Mouse (Mus musculus) heart, embryonic 11.5 days (tissue): ENCODE measurements around the gene Ankrd44. TPM values are rescaled to one million over a fixed set of nuclear protein-coding genes. Genes with fewer than 3 reads are reported as not detected.

Experiments
- ATAC-seq: fragments of 200-750 bp; cut with Nextera tagmentation; replicated peaks from 2 replicates; pipeline ENCODE4 v1.8.0; 2017; ENCODE audit warnings: moderate library complexity; ENCODE audit not compliant: insufficient number of reproducible peaks, low FRiP score, low TSS enrichment
- H3K27ac ChIP-seq: fragments of 300-500 bp; sonication (generic); 2 replicates; pipeline ENCODE4 v1.5.1; 2014; ENCODE audit warnings: mild to moderate bottlenecking, low read depth, low read length
- H3K27me3 ChIP-seq: fragments of 300-500 bp; sonication (generic); 2 replicates; pipeline ENCODE4 v1.6.1; 2014; ENCODE audit warnings: mild to moderate bottlenecking, low read length, mixed read lengths; ENCODE audit not compliant: control insufficient read depth, insufficient read depth
- H3K36me3 ChIP-seq: fragments of 300-500 bp; sonication (generic); 2 replicates; pipeline ENCODE4 v1.6.1; 2014; ENCODE audit warnings: mild to moderate bottlenecking, low read length, moderate library complexity, mixed read lengths; ENCODE audit not compliant: control insufficient read depth, insufficient read depth
- H3K4me1 ChIP-seq: fragments of 300-500 bp; sonication (generic); 2 replicates; pipeline ENCODE4 v1.6.1; 2014; ENCODE audit warnings: low read length; ENCODE audit not compliant: control insufficient read depth, insufficient read depth
- H3K4me2 ChIP-seq: fragments of 300-500 bp; sonication (generic); 2 replicates; pipeline ENCODE4 v1.6.1; 2014; ENCODE audit warnings: mild to moderate bottlenecking, moderate library complexity
- H3K4me3 ChIP-seq: fragments of 300-500 bp; sonication (generic); 2 replicates; pipeline ENCODE4 v1.5.1; 2014; ENCODE audit warnings: low read depth, low read length
- H3K9ac ChIP-seq: fragments of 300-500 bp; sonication (generic); 2 replicates; pipeline ENCODE4 v1.6.1; 2014; ENCODE audit warnings: mild to moderate bottlenecking, low read depth, low read length, moderate library complexity
- H3K9me3 ChIP-seq: fragments of 300-500 bp; sonication (generic); replicated peaks from 2 replicates; pipeline ENCODE4 v1.6.1; 2016; ENCODE audit warnings: low read length; ENCODE audit not compliant: control insufficient read depth
- WGBS: fragments of 180-500 bp; shearing (Covaris S2); extraction: QIAGEN DNeasy Blood & Tissue Kit; methylation state at CpG from one replicate; pipeline ENCODE4 v1.1.7; 2014; ENCODE audit not compliant: insufficient replicate concordance; 5-methylcytosine and 5-hydroxymethylcytosine counted together
- polyA plus RNA-seq: library from polyadenylated mRNA; unstranded; fragments of >200 nt; fragmentation: Nextera tagmentation; extraction: Ambion mirVana; gene quantifications from 2 replicates; pipeline ENCODE4 v1.2.1, GENCODE M21; 2014

Gene Ankrd44
- polyA plus RNA-seq, 1 experiment from 2014 or later: 11.1 TPM

DNA sequence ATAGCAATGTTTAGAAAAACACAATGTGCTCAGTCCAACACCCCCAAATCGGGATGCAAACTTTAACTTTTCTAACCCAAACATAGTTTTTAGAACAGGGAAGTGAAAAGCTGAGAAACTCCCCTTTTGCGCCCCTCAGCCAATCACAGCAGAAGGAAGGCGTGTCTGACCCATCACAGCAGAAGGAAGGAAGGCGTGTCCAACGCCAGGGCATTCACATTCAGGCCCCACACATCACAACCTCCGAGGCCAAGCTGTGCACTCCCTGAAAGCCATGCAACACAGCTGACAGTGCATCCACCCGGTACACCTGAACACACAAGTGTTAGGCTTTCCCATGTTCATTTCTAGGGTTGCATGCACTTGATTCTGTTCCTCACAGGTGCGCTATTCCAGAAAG, 150.1 kb downstream of the Ankrd44 start:
- no peaks in the 10 kb centered on the region for H3K4me1 ChIP-seq
- H3K4me2 ChIP-seq: no peak overlapping the region
- no peaks in the 10 kb centered on the region for H3K36me3 ChIP-seq
- no peaks in the 10 kb centered on the region for H3K27me3 ChIP-seq
- no peak overlapping the region for H3K4me3 ChIP-seq
- H3K9me3 ChIP-seq: no peaks in the 10 kb centered on the region
- 60% methylated on average over 8 of the region's 8 CpGs for WGBS
- H3K27ac ChIP-seq: no peak overlapping the region
- ATAC-seq: no peak
- no peak overlapping the region for H3K9ac ChIP-seq

DNA sequence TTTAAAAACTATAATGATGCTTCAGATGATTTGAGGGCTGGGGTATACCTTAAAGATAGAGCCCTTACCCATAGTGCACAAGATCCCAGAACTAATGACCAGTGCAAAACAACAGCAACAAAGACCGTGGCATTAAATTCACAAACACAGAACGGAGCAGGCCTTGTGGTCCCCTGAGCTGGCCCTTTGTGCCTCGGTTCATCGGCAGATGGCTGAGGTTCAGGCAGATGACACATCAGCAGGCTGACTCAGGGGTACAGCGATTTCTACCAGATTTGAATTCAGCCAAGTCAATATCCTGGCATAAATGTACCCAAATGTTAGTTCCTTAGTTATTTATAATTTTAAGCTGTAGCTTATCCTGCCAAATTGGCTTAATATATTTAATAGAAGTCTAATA, 153.3 kb downstream of the Ankrd44 start:
- 83% methylated on average over 5 of the region's 5 CpGs for WGBS
- Histone ChIP-seq H3K9ac (no peak overlapping the region), H3K36me3 (no peaks in the 10 kb centered on the region), H3K27ac (no peak overlapping the region), H3K4me2 (no peak overlapping the region), H3K4me1 (no peaks in the 10 kb centered on the region), H3K4me3 (no peak overlapping the region), H3K27me3 (no peaks in the 10 kb centered on the region), H3K9me3 (no peaks in the 10 kb centered on the region)
- no peak for ATAC-seq

DNA sequence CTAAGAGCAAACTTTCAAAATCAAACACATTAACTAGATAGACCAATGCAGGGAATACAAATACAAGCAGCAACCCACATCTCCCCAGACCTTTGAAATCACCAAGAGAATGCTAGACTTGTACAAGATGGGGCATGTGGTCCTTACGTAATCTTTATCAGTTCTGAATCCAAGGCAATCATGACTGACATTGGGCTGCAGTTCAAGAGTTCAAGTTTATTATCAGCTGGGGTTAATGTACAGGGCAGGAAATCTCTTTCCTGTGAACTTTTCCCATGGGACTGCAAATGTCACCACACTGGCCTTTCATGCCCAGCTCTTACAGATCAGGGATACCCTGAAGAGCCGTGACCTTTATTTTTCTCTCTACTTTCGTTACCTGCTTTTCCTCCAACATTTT, 154.7 kb downstream of the Ankrd44 start:
- no peaks in the 10 kb centered on the region for H3K4me1 ChIP-seq
- WGBS: 70% methylated on average over 3 of the region's 3 CpGs
- no peak overlapping the region for H3K4me3 ChIP-seq
- no peak overlapping the region for H3K4me2 ChIP-seq
- H3K27me3 ChIP-seq: no peaks in the 10 kb centered on the region
- no peak overlapping the region for H3K27ac ChIP-seq
- H3K9ac ChIP-seq: no peak overlapping the region
- H3K9me3 ChIP-seq: no peaks in the 10 kb centered on the region
- no peaks in the 10 kb centered on the region for H3K36me3 ChIP-seq
- no peak for ATAC-seq

GRCm38 (mm10) chr1:54767221-54767620, 159.0 kb downstream of the Ankrd44 start:
- Histone ChIP-seq H3K4me2 (no peak overlapping the region), H3K9me3 (no peaks in the 10 kb centered on the region), H3K9ac (no peak overlapping the region), H3K4me1 (no peaks in the 10 kb centered on the region), H3K27ac (no peak overlapping the region), H3K27me3 (no peaks in the 10 kb centered on the region), H3K36me3 (no peaks in the 10 kb centered on the region), H3K4me3 (no peak overlapping the region)
- 76% methylated on average over 3 of the region's 3 CpGs for WGBS
- no peak for ATAC-seq

- no peak for ATAC-seq
- no peak overlapping the region for H3K9ac ChIP-seq
- WGBS: 82% methylated on average over 2 of the region's 2 CpGs
- H3K36me3 ChIP-seq: 0 out of 2 replicates have a peak, but pooled peaks cover 3% of the 10 kb centered on the region
- H3K27ac ChIP-seq: no peak overlapping the region
- no peaks in the 10 kb centered on the region for H3K27me3 ChIP-seq
- H3K4me3 ChIP-seq: no peak overlapping the region
- no peaks in the 10 kb centered on the region for H3K9me3 ChIP-seq
- no peak overlapping the region for H3K4me2 ChIP-seq
- no peaks in the 10 kb centered on the region for H3K4me1 ChIP-seq
Observed at GRCm38 (mm10) chr1:54765632-54766238, 160.5 kb downstream of the Ankrd44 start.

- WGBS: 85% methylated on average over 10 of the region's 10 CpGs
- ATAC-seq: no peak
- no peaks in the 10 kb centered on the region for H3K27me3 ChIP-seq
Observed at GRCm38 (mm10) chr1:54762216-54762807, 163.9 kb downstream of the Ankrd44 start.

DNA sequence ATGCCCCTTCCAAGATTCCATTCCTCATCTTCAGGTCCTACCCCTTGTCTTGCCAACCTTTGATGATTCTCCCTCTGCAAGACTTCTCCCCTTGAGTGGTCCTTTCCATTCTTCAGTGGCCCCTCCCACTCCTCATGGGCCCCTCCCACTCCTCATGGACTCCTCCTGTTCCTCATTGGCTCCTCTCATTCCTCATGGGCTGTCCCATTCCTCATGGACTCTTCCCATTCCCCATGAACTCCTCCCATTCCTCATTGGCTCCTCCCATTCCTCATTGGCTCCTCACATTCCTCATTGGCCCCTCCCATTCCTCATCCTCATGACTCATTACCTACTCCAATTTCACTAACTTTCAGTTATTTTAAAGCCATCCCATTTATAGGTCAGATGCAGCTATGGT, 166.3 kb downstream of the Ankrd44 start:
- H3K27me3 ChIP-seq: no peaks in the 10 kb centered on the region
- no peak overlapping the region for H3K4me2 ChIP-seq
- no peak overlapping the region for H3K27ac ChIP-seq
- no peaks in the 10 kb centered on the region for H3K4me1 ChIP-seq
- no peak overlapping the region for H3K9ac ChIP-seq
- no peaks in the 10 kb centered on the region for H3K9me3 ChIP-seq
- H3K4me3 ChIP-seq: no peak overlapping the region
- no peak for ATAC-seq
- H3K36me3 ChIP-seq: 0 out of 2 replicates have a peak, but pooled peaks cover 3% of the 10 kb centered on the region

More at GRCm38 (mm10) chr1:54762216-54762807, 163.9 kb downstream of the Ankrd44 start:
- H3K27ac ChIP-seq: no peak overlapping the region
- no peaks in the 10 kb centered on the region for H3K9me3 ChIP-seq
- no peaks in the 10 kb centered on the region for H3K4me1 ChIP-seq
- no peak overlapping the region for H3K9ac ChIP-seq
- no peak overlapping the region for H3K4me3 ChIP-seq
- no peak overlapping the region for H3K4me2 ChIP-seq
- 0 out of 2 replicates have a peak, but pooled peaks cover 3% of the 10 kb centered on the region for H3K36me3 ChIP-seq

- ATAC-seq: no peak
- 56% methylated on average over 3 of the region's 3 CpGs for WGBS
Observed at GRCm38 (mm10) chr1:54757291-54757690, 168.9 kb downstream of the Ankrd44 start.

More at GRCm38 (mm10) chr1:54757291-54757690, 168.9 kb downstream of the Ankrd44 start:
- Histone ChIP-seq H3K27me3 (no peaks in the 10 kb centered on the region), H3K4me3 (no peak overlapping the region), H3K4me2 (no peak overlapping the region), H3K9ac (no peak overlapping the region), H3K27ac (no peak overlapping the region), H3K9me3 (no peaks in the 10 kb centered on the region), H3K4me1 (no peaks in the 10 kb centered on the region), H3K36me3 (0 out of 2 replicates have a peak, but pooled peaks cover 3% of the 10 kb centered on the region)
